Mouse (Mus musculus) thymus, adult 2 months (tissue): ENCODE results near the gene Rasal3.

Experiments used
- CTCF ChIP-seq: fragments of 200-500 bp; IDR thresholded peaks from 2 replicates; pipeline ENCODE4 v1.5.1; 2012; ENCODE audit warnings: mild to moderate bottlenecking, control low read depth, low read length, moderate library complexity, borderline replicate concordance; ENCODE audit not compliant: control insufficient read depth, poor library complexity, insufficient read depth; ENCODE audit errors: extremely low read depth
- POLR2A ChIP-seq: fragments of 200-500 bp; IDR thresholded peaks from 2 replicates; pipeline ENCODE4 v1.6.1; 2012; ENCODE audit warnings: mild to moderate bottlenecking, low read length, control low read depth, moderate library complexity; ENCODE audit not compliant: control insufficient read depth, poor library complexity, insufficient read depth; ENCODE audit errors: extremely low read depth

DNA sequence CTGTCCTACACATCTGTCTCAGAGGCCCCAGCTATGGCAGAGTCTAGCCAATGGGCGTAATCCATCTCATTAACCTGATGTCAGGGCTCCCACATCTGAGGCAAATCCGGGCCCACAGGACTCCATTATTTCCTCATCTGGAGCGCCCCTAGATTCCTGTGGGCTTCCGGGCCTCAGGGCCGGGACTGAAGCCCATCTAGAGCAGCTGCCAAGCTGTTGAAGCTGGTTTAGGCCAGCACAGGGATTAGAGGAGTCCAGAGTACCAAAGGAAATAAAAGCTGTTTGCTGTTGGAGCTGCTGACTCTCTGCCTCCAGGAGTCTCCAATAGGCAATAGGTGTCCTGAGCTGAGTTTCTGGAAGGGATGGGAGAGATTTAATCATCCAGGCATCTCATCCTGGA is 31.8 kb upstream of the Rasal3 start:
- no peak for TF ChIP-seq CTCF
- TF ChIP-seq POLR2A, result no peak
